Mouse (Mus musculus) erythroblast, embryonic 14.5 days (primary cell): Measurements from ENCODE around the gene Mpdz.

ENCODE experiments used
- GATA1 ChIP-seq: IDR thresholded peaks from 2 replicates; pipeline ENCODE4 v1.6.1; 2012; ENCODE audit warnings: low read length, inconsistent platforms, mixed read lengths
- TAL1 ChIP-seq: IDR thresholded peaks from 3 replicates; pipeline ENCODE4 v1.6.1; 2012; ENCODE audit warnings: low read length, inconsistent platforms, mixed read lengths

DNA sequence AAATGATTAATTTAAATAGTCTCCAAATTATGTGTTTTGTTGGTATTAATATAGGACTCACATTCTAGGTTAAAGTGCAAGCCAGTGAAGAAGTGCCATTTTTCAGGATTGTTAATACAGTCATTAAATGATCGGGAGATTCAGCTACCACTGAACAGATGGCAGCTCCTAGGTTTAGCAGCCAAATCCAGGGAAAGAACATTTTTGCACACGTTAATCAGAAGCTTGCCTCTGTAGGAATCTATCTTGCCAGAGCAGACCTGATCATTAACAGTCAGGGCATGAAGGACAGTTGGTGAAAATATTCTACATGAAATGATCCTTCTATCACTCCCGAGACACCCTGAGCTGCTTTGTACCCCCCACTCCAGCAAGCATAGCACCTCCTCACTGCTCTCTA is 120.4 kb downstream of the Mpdz start:
- TF ChIP-seq GATA1 (no peak), TAL1 (no peak)
